Mouse (Mus musculus): ENCODE results near the gene Dclk2.

Dclk2 gene

GRCm38 (mm10) chr3:86793720-86794191, 126.9 kb downstream of the Dclk2 start:
- no peak for DNase-seq

GRCm38 (mm10) chr3:86793264-86793663, 127.4 kb downstream of the Dclk2 start:
- no peak for DNase-seq

- DNase-seq, result no peak
These were observed 130.9 kb downstream of the Dclk2 start for GRCm38 (mm10) chr3:86789752-86790151.

GRCm38 (mm10) chr3:86788711-86789110, 131.9 kb downstream of the Dclk2 start:
- DNase-seq, result peak; percentile 91

GRCm38 (mm10) chr3:86787423-86788123, 133.1 kb downstream of the Dclk2 start:
- no peak for DNase-seq

- DNase-seq, result peak; percentile 62
These were observed 133.8 kb downstream of the Dclk2 start for GRCm38 (mm10) chr3:86786845-86787351.

GRCm38 (mm10) chr3:86786280-86786679, 134.4 kb downstream of the Dclk2 start:
- no peak for DNase-seq

GRCm38 (mm10) chr3:86784930-86785329, 135.7 kb downstream of the Dclk2 start:
- DNase-seq, result no peak

GRCm38 (mm10) chr3:86784051-86784450, 136.6 kb downstream of the Dclk2 start:
- DNase-seq, result no peak

- DNase-seq, result no peak
These were observed 140.9 kb downstream of the Dclk2 start for GRCm38 (mm10) chr3:86779704-86780103.

- DNase-seq, result no peak
These were observed 145.2 kb downstream of the Dclk2 start for GRCm38 (mm10) chr3:86775444-86775828.

GRCm38 (mm10) chr3:86774566-86775443, 145.8 kb downstream of the Dclk2 start:
- DNase-seq, result no peak

- no peak for DNase-seq
These were observed 151.7 kb downstream of the Dclk2 start for GRCm38 (mm10) chr3:86768969-86769368.

GRCm38 (mm10) chr3:86768553-86768952, 152.1 kb downstream of the Dclk2 start:
- DNase-seq, result no peak

- DNase-seq, result no peak
These were observed 158.2 kb downstream of the Dclk2 start for GRCm38 (mm10) chr3:86762456-86762855.

GRCm38 (mm10) chr3:86762036-86762415, 158.6 kb downstream of the Dclk2 start:
- peak; percentile 26 for DNase-seq

GRCm38 (mm10) chr3:86761095-86762035, 159.3 kb downstream of the Dclk2 start:
- DNase-seq, result peak; percentile 92

- DNase-seq, result peak; percentile 40
These were observed 160.2 kb downstream of the Dclk2 start for GRCm38 (mm10) chr3:86760474-86760873.

GRCm38 (mm10) chr3:86759834-86760233, 160.8 kb downstream of the Dclk2 start:
- DNase-seq, result peak; percentile 62

- DNase-seq, result peak; percentile 55
These were observed 161.3 kb downstream of the Dclk2 start for GRCm38 (mm10) chr3:86759383-86759782.

- peak; percentile 51 for DNase-seq
These were observed 161.9 kb downstream of the Dclk2 start for GRCm38 (mm10) chr3:86758727-86759126.

GRCm38 (mm10) chr3:86756548-86756947, 164.1 kb downstream of the Dclk2 start:
- peak; percentile 15 for DNase-seq

Data from retina, postnatal 1 day (tissue).